Mouse (Mus musculus) adrenal gland, adult 8-10 months (tissue): ENCODE data around the gene Rnf10. TPM values are rescaled to one million over a fixed set of nuclear protein-coding genes. Genes with fewer than 3 reads are reported as not detected.
A peak's percentile ranks its signal among the peaks of the same experiment; 100 is the strongest.

Experiments
- DNase-seq: peaks from one replicate; pipeline ENCODE4 v3.0.0; 2022
- total RNA-seq, 4 experiments: library from RNA; stranded (reverse); gene quantifications; 2 replicates each; pipeline ENCODE4 v1.2.4; 2022

Gene Rnf10
- total RNA-seq, 4 experiments from 2014 or later = 218 to 258 (median 235) TPM

DNA sequence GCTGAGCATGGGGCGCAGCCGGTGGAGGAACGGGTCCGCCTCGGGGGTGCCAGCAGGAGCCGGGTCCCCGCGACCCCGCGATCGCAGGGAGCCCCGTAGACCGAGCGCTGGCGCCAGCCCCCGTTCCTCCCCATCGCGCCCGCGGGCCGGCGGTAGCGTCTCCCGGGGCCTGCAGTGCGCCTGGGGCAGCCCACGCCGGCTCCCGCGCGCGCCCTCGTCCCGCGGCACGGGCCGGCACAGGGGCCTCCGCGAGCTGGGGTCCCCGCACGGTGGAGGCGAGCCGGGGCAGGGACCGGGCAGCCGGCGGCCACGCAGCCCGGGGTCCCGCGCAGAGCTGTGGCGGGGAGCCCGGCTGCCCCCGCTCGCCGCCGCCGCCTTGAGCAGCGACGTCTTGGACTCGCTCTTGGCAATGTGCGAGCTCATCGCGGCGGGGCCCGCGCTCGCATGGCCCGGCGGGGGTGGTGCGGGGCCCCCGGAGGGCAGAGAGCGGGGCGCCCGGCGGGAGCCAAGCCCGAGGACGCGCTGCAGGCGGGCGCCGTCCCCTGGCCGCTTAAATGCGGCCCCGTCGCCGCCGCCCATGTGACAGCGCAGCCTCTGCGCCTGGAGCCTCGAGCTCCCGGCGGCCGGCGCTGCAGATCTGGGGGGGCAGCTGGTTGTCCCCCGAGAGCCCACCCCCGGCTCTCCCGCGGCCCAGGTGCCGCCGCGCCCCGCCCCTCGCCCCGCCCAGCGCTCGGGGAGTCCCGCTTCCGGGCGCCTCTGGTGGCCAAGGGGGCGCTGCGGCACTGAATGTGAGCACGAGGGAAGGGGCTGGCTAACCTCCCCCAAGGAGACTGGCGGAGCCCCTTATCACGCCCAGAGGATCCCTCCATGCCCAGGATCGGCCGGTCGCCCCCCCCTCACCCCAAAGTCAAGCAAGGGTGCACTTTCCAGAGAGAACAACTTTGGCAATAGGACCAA is 78.8 kb downstream of the Rnf10 start, which contains the start of gene Cabp1:
Cabp1 (minus strand) TSS at position 713 of the 957 bp plus-strand sequence.
- no peak for DNase-seq

DNA sequence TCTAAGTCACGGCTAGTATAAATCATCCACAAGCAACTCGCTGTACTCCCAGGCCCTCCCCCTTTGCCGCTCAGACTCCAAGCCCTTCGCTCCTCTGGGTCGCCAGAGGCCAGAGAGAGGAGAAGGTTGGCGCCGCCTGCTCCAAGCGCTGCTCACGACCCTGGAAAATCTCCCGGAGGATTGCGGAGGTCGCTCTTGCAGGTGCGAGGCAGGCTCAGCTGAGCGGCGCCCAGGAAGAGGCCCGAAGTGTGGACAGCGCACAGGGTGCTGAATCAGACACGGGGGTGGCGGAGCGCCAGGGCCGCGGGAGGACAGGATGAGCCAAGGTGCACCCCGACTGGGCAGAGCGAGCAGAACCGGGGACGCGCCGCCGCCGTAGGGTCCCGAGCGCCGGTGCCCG is 79.5 kb downstream of the Rnf10 start:
- peak; percentile 68 for DNase-seq

DNA sequence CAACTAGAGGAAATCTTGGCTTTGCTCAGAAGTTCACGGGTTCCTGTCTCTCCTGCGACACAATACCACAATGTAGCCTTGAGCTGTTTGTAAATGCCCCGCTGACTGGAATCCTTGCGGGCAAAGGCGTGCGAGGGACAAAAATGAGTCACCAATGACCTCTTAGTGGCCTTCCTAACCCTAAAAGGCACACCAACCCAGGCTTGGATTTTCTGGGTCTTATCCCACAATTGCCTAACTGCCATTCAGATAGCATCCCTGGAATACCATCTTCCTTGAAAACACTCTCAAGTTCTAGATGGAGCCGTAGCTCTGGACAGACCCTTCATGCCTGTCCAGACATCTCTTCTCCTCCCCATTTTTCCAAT is 79.9 kb downstream of the Rnf10 start:
- peak; percentile 62 for DNase-seq

DNA sequence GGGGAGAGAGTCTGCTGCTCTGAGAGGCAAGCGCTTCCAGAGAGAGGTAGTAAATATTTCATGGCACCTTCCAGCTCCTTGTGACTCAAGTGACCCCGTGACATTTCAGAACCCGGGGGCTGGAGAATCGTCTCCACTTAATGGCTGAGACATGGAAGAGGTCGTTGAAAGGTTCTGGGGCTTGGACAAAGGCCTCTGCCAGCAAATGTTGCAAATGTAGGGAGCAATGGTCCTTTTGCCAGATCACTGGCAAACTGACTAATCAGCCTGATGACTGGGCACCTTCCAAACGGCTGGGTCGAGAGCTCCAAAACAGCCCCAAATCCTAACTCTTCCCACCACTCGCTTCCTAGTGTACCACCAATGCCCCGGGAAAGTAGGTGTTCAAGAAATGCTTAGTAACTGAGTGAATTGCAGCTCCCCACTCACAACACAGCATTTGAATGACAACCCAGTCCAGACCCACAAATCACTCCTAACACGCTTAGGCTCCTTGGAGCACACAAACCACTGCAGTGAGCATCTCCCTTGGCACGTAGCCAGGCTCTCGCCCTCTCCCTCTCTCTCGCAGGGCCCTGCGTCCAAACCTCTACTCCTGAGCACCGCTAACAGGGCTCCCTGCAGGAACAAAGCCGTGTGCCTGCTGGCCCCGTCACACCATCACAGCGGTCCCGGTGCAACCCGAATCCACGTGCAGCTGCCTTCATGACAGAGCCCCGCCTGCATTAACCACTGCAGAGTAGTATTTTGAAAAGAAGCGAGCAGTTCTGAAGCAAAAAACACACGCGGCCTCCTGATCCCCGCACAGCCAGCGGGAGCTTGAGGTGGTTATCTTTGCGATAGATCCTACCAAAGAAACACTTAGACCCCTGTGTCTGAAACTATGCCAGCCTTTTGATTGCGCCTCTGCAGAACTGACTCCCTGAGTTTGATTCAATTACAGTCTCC is 80.5 kb downstream of the Rnf10 start:
- DNase-seq = no peak

Other genes with a start within 250 kb of the Rnf10 start
- not detected for gene Gm10401, start 174.6 kb downstream of the Rnf10 start, total RNA-seq
- 100 to 1,000 TPM; 122 to 219 (median 173) TPM for gene Acads, start 153.6 kb downstream of the Rnf10 start, total RNA-seq
- 10 to 100 TPM; 38.8 to 51.9 (median 45.7) TPM for gene Unc119b, start 137.9 kb downstream of the Rnf10 start, total RNA-seq
- 100 to 1,000 TPM; 207 to 274 (median 239) TPM for gene Mlec, start 114.7 kb downstream of the Rnf10 start, total RNA-seq
- 10 to 100 TPM; 11.8 to 59.6 (median 41.5) TPM for gene Cabp1, start 78.5 kb downstream of the Rnf10 start, total RNA-seq
- 10 to 100 TPM; 75.9 to 87.9 (median 84.9) TPM for gene Pop5, start 37.1 kb downstream of the Rnf10 start, total RNA-seq
- 10 to 100 TPM; 50.3 to 63.7 (median 60.1) TPM for gene Coq5, start 6.8 kb upstream of the Rnf10 start, total RNA-seq
- gene Dynll1, start 28.1 kb upstream of the Rnf10 start, total RNA-seq = 100 to 1,000 TPM; 140 to 233 (median 156) TPM
- gene Srsf9, start 54.3 kb upstream of the Rnf10 start, total RNA-seq = 10 to 100 TPM; 68.1 to 89.3 (median 75.9) TPM
- 10 to 100 TPM; 21.5 to 24.6 (median 23.1) TPM for gene Gatc, start 68.3 kb upstream of the Rnf10 start, total RNA-seq
- gene Triap1, start 68.3 kb upstream of the Rnf10 start, total RNA-seq = 10 to 100 TPM; 37.4 to 58.7 (median 46.8) TPM
- gene Cox6a1, start 76.1 kb upstream of the Rnf10 start, total RNA-seq = 1,000 to 10,000 TPM in 2 of 4 experiments, 100 to 1,000 TPM in 2; 703 to 1,239 (median 893) TPM
- 10 to 100 TPM; 17.5 to 27.3 (median 21.7) TPM for gene Msi1, start 156.7 kb upstream of the Rnf10 start, total RNA-seq
- gene Pla2g1b, start 193.4 kb upstream of the Rnf10 start, total RNA-seq = under 1 TPM in 1 of 4 experiments, not detected in 3; 0.93 TPM
- gene Sirt4, start 211.8 kb upstream of the Rnf10 start, total RNA-seq = 10 to 100 TPM; 24.6 to 53.8 (median 41.2) TPM
- gene Pxn, start 233.8 kb upstream of the Rnf10 start, total RNA-seq = 10 to 100 TPM; 32.1 to 64.5 (median 44.8) TPM